Mouse (Mus musculus): ENCODE results near the gene Col4a2. TPM values are rescaled to one million over a fixed set of nuclear protein-coding genes. Genes with fewer than 3 reads are reported as not detected.

Gene Col4a2
- polyA plus RNA-seq, 1 experiment from 2014 or later, result 35.4 TPM

DNA sequence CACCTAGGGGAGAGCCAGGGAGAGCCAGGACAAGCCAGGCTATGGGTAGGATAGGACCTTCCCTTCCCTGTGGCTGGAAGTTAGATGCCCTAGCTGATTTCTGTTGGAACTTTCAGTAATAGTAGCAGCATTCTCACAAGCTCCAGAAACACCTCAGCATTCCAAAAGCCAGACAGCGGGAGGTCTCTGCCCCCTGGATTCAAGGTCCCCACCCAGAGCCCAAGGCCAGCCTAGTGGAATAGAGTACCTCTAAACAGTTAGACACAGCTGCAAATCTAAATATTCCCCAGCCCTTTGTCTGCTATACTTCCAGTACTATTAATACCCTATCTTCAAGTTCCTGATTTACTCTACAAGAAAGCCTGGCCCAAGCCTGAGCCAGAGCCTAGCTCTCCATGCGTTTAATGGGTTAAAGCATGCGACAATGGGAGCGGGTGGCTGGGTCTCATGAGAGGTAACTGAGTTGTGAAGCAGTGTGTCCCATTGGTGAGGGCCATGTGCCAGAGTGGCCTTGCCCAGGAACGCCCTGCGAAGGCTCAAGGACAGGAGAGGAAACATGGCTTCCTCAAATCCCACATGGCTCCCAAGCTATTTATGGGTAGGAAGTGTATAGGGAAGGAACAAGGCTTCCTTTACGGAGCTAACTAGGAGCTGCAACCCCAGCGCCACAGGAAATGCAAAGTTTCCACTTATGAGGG lies 15.3 kb upstream of the Col4a2 start:
- Histone ChIP-seq H3K27ac (replicated peaks) (no peak overlapping the region), H3K4me2 (no peak overlapping the region), H3K4me3 (replicated peaks) (no peak overlapping the region), H3K9me3 (replicated peaks) (no peaks in the 10 kb centered on the region), H3K27me3 (replicated peaks) (no peaks in the 10 kb centered on the region), H3K36me3 (no peaks in the 10 kb centered on the region), H3K9ac (replicated peaks) (no peak overlapping the region), H3K4me1 (peaks cover 9% of the 10 kb centered on the region)
- ATAC-seq (ENCODE audit: low FRiP score), result no peak
- WGBS, result 87% methylated on average over 8 of the region's 8 CpGs

- Histone ChIP-seq H3K4me1 (peaks cover 9% of the 10 kb centered on the region), H3K27ac (replicated peaks) (no peak overlapping the region), H3K36me3 (no peaks in the 10 kb centered on the region), H3K27me3 (replicated peaks) (no peaks in the 10 kb centered on the region), H3K4me2 (no peak overlapping the region), H3K9me3 (replicated peaks) (no peaks in the 10 kb centered on the region), H3K4me3 (replicated peaks) (no peak overlapping the region), H3K9ac (replicated peaks) (no peak overlapping the region)
- 69% methylated on average over 12 of the region's 12 CpGs for WGBS
- no peak for ATAC-seq (ENCODE audit: low FRiP score)
Observed at GRCm38 (mm10) chr8:11298531-11299316, 13.9 kb upstream of the Col4a2 start.

DNA sequence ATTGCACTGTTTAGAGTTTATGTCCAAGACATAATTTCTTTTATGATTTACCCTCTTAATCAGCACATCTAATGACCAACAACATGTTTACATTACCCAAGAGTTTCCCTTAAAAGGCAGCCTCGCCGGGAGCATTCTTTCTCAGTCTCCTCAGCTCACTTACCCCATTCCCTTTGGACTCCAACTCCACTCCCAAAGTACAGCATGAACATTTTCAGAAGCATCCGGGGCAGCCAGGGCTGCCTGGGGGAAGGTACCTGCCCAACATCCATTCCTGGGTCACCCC lies 13.3 kb upstream of the Col4a2 start:
- no peak for ATAC-seq (ENCODE audit: low FRiP score)
- Histone ChIP-seq H3K27ac (replicated peaks) (no peak overlapping the region), H3K4me3 (replicated peaks) (no peak overlapping the region), H3K4me1 (peaks cover 9% of the 10 kb centered on the region), H3K9ac (replicated peaks) (no peak overlapping the region), H3K9me3 (replicated peaks) (no peaks in the 10 kb centered on the region), H3K4me2 (no peak overlapping the region), H3K36me3 (no peaks in the 10 kb centered on the region), H3K27me3 (replicated peaks) (no peaks in the 10 kb centered on the region)
- 64% methylated on average over 3 of the region's 3 CpGs for WGBS

- Histone ChIP-seq H3K4me3 (replicated peaks) (no peak overlapping the region), H3K27ac (replicated peaks) (no peak overlapping the region), H3K4me1 (peaks cover 9% of the 10 kb centered on the region), H3K36me3 (no peaks in the 10 kb centered on the region), H3K27me3 (replicated peaks) (no peaks in the 10 kb centered on the region), H3K9ac (replicated peaks) (no peak overlapping the region), H3K4me2 (no peak overlapping the region), H3K9me3 (replicated peaks) (no peaks in the 10 kb centered on the region)
- ATAC-seq (ENCODE audit: low FRiP score), result no peak
- 85% methylated on average over 8 of the region's 8 CpGs for WGBS
Observed at GRCm38 (mm10) chr8:11300436-11300835, 12.2 kb upstream of the Col4a2 start.

DNA sequence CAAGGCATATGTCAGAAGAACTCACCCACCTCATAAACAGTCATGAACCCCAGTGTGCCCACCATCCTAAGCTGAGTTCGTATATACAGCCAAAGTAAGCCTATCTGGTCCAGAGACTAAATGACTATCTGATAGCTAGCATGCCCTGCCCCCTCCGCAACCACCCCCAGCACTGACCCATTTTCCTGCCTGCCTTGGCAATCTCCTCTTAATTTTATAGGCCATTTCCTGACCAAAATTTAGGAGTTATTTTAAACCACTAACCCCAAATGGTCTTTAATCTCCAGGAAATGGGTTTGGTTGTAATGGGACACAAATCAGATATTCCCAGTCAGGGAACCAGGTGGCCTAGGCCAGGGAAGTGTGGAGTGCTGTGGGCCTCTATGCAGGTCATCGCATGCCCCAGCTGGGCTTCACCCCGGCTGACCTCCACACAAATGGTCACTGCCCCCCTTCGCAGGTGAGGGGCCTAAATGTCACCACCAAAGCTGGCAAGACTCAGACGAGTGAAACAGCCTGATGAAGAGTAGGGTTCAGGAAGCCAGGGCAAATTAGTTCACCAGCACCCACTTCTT lies 8.5 kb upstream of the Col4a2 start:
- Histone ChIP-seq H3K4me1 (peaks cover 11% of the 10 kb centered on the region), H3K27me3 (replicated peaks) (peaks cover 6% of the 10 kb centered on the region), H3K4me2 (no peak overlapping the region), H3K4me3 (replicated peaks) (no peak overlapping the region), H3K9ac (replicated peaks) (no peak overlapping the region), H3K27ac (replicated peaks) (no peak overlapping the region), H3K36me3 (no peaks in the 10 kb centered on the region), H3K9me3 (replicated peaks) (no peaks in the 10 kb centered on the region)
- ATAC-seq (ENCODE audit: low FRiP score), result no peak
- WGBS, result 92% methylated on average over 6 of the region's 6 CpGs

DNA sequence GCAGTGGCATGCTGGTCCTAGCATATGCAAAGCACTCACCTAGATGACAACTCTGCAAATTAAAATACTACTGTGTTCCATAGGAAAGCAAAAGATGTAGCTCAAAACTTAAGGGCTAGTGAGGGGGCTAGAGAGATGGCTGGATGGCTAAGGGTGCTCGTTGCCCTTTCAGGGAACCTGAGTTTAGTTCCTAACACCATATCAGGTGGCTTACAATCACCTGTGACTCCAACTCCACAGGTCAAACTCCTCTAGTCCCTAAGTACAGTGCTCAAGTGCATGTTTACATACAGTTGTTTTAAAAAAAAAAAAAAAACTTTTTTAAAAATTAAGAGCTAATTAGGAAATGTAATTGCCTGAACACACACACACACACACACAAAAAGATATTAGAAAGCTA lies 7.1 kb upstream of the Col4a2 start:
- Histone ChIP-seq H3K9me3 (replicated peaks) (no peaks in the 10 kb centered on the region), H3K27me3 (replicated peaks) (peaks cover 20% of the 10 kb centered on the region), H3K9ac (replicated peaks) (no peak overlapping the region), H3K36me3 (no peaks in the 10 kb centered on the region), H3K4me2 (no peak overlapping the region), H3K27ac (replicated peaks) (no peak overlapping the region), H3K4me3 (replicated peaks) (no peak overlapping the region), H3K4me1 (peaks cover 11% of the 10 kb centered on the region)
- ATAC-seq (ENCODE audit: low FRiP score), result no peak
- 91% methylated on average over 1 of the region's 1 CpGs for WGBS

DNA sequence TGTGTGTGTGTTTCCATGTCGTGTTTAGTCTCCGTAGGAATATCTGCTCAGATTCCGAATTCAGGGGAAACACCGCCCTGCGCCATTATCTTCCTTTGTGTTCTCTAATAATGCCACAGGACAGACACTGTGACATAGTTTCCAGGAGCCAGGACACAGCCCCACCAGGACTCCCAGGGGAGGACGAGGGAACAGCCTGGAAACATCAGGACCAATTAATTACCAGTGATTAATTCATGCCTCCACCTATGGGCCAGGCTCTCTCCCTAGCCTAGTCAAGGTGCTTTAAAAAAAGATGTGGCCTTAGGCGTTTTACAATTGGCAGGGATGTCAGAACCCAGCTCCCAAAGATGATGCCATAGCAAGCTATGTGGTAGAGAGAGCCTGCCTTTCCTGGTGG lies 5.2 kb upstream of the Col4a2 start:
- H3K4me2 ChIP-seq, result no peak overlapping the region
- no peaks in the 10 kb centered on the region for H3K36me3 ChIP-seq
- 62% methylated on average over 7 of the region's 7 CpGs for WGBS
- no peak overlapping the region for H3K9ac ChIP-seq (replicated peaks)
- H3K9me3 ChIP-seq (replicated peaks), result no peaks in the 10 kb centered on the region
- peaks cover 37% of the 10 kb centered on the region for H3K27me3 ChIP-seq (replicated peaks)
- H3K4me3 ChIP-seq (replicated peaks), result no peak overlapping the region
- no peak for ATAC-seq (ENCODE audit: low FRiP score)
- H3K4me1 ChIP-seq, result peaks cover 22% of the 10 kb centered on the region
- H3K27ac ChIP-seq (replicated peaks), result no peak overlapping the region

GRCm38 (mm10) chr8:11308570-11308998 lies 4.0 kb upstream of the Col4a2 start:
- Histone ChIP-seq H3K9ac (replicated peaks) (no peak overlapping the region), H3K36me3 (no peaks in the 10 kb centered on the region), H3K4me1 (peaks cover 33% of the 10 kb centered on the region), H3K27ac (replicated peaks) (no peak overlapping the region), H3K4me2 (peak overlapping the region; percentile 93; the same call in 1 of the 2 replicates), H3K4me3 (replicated peaks) (no peak overlapping the region), H3K9me3 (replicated peaks) (no peaks in the 10 kb centered on the region), H3K27me3 (replicated peaks) (peaks cover 44% of the 10 kb centered on the region)
- no peak for ATAC-seq (ENCODE audit: low FRiP score)
- 16% methylated on average over 7 of the region's 7 CpGs for WGBS

GRCm38 (mm10) chr8:11309226-11309625 lies 3.4 kb upstream of the Col4a2 start:
- 63% methylated on average over 5 of the region's 5 CpGs for WGBS
- Histone ChIP-seq H3K4me2 (peak overlapping the region; percentile 93; the same call in 1 of the 2 replicates), H3K9ac (replicated peaks) (no peak overlapping the region), H3K36me3 (no peaks in the 10 kb centered on the region), H3K4me3 (replicated peaks) (no peak overlapping the region), H3K4me1 (peaks cover 39% of the 10 kb centered on the region), H3K27me3 (replicated peaks) (peaks cover 50% of the 10 kb centered on the region), H3K27ac (replicated peaks) (no peak overlapping the region), H3K9me3 (replicated peaks) (no peaks in the 10 kb centered on the region)
- no peak for ATAC-seq (ENCODE audit: low FRiP score)

GRCm38 (mm10) chr8:11310049-11310448 lies 2.6 kb upstream of the Col4a2 start:
- peaks cover 59% of the 10 kb centered on the region for H3K27me3 ChIP-seq (replicated peaks)

DNA sequence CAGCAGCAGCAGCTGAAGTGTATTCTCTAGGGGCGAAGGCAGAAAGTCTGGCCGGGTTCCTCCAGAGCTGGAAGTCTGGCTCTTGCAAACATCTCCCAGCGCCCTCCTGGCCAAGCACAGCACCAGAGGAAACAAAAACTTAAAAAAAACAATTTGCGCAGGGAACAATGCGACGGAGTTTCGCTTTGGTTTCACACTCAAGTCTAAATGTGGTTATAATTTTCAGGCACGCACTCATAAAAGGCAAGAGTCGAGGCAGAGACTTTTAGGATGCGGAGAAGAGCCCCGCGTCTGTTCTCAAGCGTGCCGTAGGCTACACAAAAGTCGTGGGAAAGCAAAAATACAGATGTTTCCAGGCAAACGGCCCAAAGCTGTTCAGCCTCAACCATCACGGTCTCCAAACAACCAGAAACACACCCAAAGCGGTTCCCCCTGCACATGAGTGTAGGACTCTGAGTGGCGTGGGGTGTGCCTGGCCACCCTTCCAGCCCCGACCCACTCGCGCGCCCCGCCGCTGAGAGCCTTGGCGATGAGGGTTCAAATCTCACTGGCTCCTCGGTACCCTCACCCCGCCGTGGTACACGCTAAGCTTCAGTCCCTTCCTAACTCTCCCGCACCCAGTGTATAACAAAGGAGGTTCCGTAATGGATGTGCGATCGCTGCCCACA lies 790 bp upstream of the Col4a2 start:
- H3K4me2 ChIP-seq, result peak overlapping the region; percentile 93
- H3K27ac ChIP-seq (replicated peaks), result peak overlapping the region; percentile 67
- ATAC-seq (ENCODE audit: low FRiP score), result peak; percentile 42; the same call in 1 of the 2 replicates
- H3K9ac ChIP-seq (replicated peaks), result peak overlapping the region; percentile 64
- H3K9me3 ChIP-seq (replicated peaks), result no peaks in the 10 kb centered on the region
- peak overlapping the region; percentile 60 for H3K4me3 ChIP-seq (replicated peaks)
- WGBS, result 2% methylated on average over 34 of the region's 34 CpGs
- H3K4me1 ChIP-seq, result peaks cover 38% of the 10 kb centered on the region
- H3K27me3 ChIP-seq (replicated peaks), result peaks cover 73% of the 10 kb centered on the region
- no peaks in the 10 kb centered on the region for H3K36me3 ChIP-seq

More at GRCm38 (mm10) chr8:11310049-11310448, 2.6 kb upstream of the Col4a2 start:
- no peak for ATAC-seq (ENCODE audit: low FRiP score)
- peak overlapping the region; percentile 93 for H3K4me2 ChIP-seq
- H3K4me1 ChIP-seq, result peaks cover 39% of the 10 kb centered on the region
- no peaks in the 10 kb centered on the region for H3K9me3 ChIP-seq (replicated peaks)
- WGBS, result 65% methylated on average over 2 of the region's 2 CpGs
- no peak overlapping the region for H3K9ac ChIP-seq (replicated peaks)
- no peaks in the 10 kb centered on the region for H3K36me3 ChIP-seq
- H3K4me3 ChIP-seq (replicated peaks), result no peak overlapping the region
- H3K27ac ChIP-seq (replicated peaks), result no peak overlapping the region

Data from neural tube, embryonic 15.5 days (tissue).